Mouse (Mus musculus) ES-Bruce4 (cell line): ENCODE data around the gene Metrnl.

Source experiments
- CTCF ChIP-seq: IDR thresholded peaks from one replicate; pipeline ENCODE4 v1.8.1; 2011; ENCODE audit warnings: low read depth, low read length
- POLR2A ChIP-seq: IDR thresholded peaks from one replicate; pipeline ENCODE4 v1.8.1; 2011; ENCODE audit warnings: low read length; ENCODE audit not compliant: insufficient read depth

- TF ChIP-seq CTCF (no peak), POLR2A (no peak)
Observed at GRCm38 (mm10) chr11:121701244-121701643, at the start of gene Metrnl.
